Mouse (Mus musculus): ENCODE measurements at regions not wholly inside any gene's neighbourhood (a gene's known extent, or its start where the extent isn't known, plus 50 kb on each side); places are given as distances from the start of the nearest gene placed in this dataset.

DNA sequence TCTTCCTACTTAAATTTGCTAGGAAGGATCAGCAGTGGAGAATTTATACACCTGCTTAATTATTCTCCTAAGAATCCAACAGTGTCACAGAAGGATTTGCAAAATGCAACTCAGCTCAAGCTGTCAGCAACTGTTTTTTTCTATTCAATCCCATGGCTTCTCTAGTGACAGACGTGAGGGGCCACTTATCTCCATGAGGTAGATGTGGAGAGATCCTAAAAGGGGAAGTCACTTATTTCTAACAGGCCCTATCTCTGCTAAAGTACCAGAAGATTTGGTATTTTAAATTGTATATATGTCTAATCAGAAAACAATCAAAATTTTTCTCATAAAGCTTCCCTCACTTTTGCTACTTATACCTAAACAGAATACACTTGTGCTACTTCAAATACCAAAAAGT is 479.6 kb upstream of the Gpc5 start:
- TF ChIP-seq MYB (IDR thresholded peaks at IDR 0.05; ENCODE audit: low read depth, low read length) (no peak), TCF12 (IDR thresholded peaks at IDR 0.05; ENCODE audit: low read depth, low read length) (peak; percentile 20; the same call in 1 of the 2 replicates), ELF1 (IDR thresholded peaks at IDR 0.05; ENCODE audit: low read depth, low read length) (0 out of 2 replicates have a peak, but pooled peaks have one; percentile 17), ZNF384 (IDR thresholded peaks at IDR 0.05; ENCODE audit: low read depth, low read length) (peak; percentile 74), CHD2 (IDR thresholded peaks at IDR 0.05; ENCODE audit: low read length) (no peak), ZKSCAN1 (IDR thresholded peaks at IDR 0.05; ENCODE audit: low read depth, low read length) (no peak), RCOR1 (IDR thresholded peaks at IDR 0.05; ENCODE audit: low read depth, low read length) (peak; percentile 90), MYC (IDR thresholded peaks at IDR 0.05; ENCODE audit: low read depth, low read length) (0 out of 2 replicates have a peak, but pooled peaks have one; percentile 24), EP300 (IDR thresholded peaks at IDR 0.05; ENCODE audit: low read depth in 1 of 2, low read length in 2 of 2) (peak; percentile 28 to 48; a peak in 2 of 4 replicates)
- peak; percentile 57 for DNase-seq (ENCODE audit: low read depth, low spot score)
- Histone ChIP-seq H3K79me2 (ENCODE audit: control insufficient read depth, insufficient read depth, low read length, poor library complexity) (no peaks in the 10 kb centered on the region), H3K4me3 (ENCODE audit: control insufficient read depth in 1 of 2, insufficient read depth in 1 of 2, low read depth in 2 of 2, low read length in 2 of 2) (no peak overlapping the region), H3K9ac (ENCODE audit: control insufficient read depth, low read depth, low read length, poor library complexity, severe bottlenecking) (no peak overlapping the region), H3K4me1 (ENCODE audit: control insufficient read depth in 1 of 2, insufficient read depth in 2 of 2, low read length in 2 of 2) (no peaks in the 10 kb centered on the region), H3K36me3 (ENCODE audit: control insufficient read depth in 1 of 2, insufficient read depth in 2 of 2, low read length in 2 of 2) (no peaks in the 10 kb centered on the region), H3K27me3 (ENCODE audit: control insufficient read depth in 1 of 2, insufficient read depth in 2 of 2, low read length in 2 of 2) (0 out of 4 replicates have a peak, but pooled peaks cover 0 to 2% of the 10 kb centered on the region in 2 experiments), H3K27ac (ENCODE audit: control insufficient read depth, low read depth, low read length) (no peak overlapping the region), H3K9me3 (replicated peaks; ENCODE audit: insufficient read depth, low read length) (no peaks in the 10 kb centered on the region)

DNA sequence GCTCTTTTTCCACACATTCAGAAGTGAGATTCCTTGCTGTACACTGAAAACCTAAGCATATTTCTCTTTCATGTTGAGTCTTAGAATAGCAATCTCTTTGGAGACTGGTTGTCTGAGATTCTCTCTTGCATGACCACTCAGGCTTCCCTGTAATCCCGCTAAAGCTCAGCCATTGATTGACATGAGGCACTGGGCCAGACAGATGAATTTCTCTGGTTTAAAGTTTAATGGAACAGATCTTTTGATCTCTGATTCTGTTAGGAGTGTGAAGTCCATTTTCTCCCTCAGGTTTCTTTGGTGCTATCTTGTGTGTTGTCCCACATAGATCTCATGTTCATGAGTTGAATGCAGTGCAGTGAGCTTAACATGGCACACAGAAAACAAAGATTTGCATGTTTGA is 435.4 kb upstream of the Gpc5 start:
- Histone ChIP-seq H3K9me3 (replicated peaks; ENCODE audit: insufficient read depth, low read length) (no peaks in the 10 kb centered on the region), H3K9ac (ENCODE audit: control insufficient read depth, low read depth, low read length, poor library complexity, severe bottlenecking) (no peak overlapping the region), H3K36me3 (ENCODE audit: control insufficient read depth in 1 of 2, insufficient read depth in 2 of 2, low read length in 2 of 2) (no peaks in the 10 kb centered on the region), H3K27me3 (ENCODE audit: control insufficient read depth in 1 of 2, insufficient read depth in 2 of 2, low read length in 2 of 2) (no peaks in the 10 kb centered on the region), H3K27ac (ENCODE audit: control insufficient read depth, low read depth, low read length) (no peak overlapping the region), H3K4me3 (ENCODE audit: control insufficient read depth in 1 of 2, insufficient read depth in 1 of 2, low read depth in 2 of 2, low read length in 2 of 2) (no peak overlapping the region), H3K79me2 (ENCODE audit: control insufficient read depth, insufficient read depth, low read length, poor library complexity) (no peaks in the 10 kb centered on the region), H3K4me1 (ENCODE audit: control insufficient read depth in 1 of 2, insufficient read depth in 2 of 2, low read length in 2 of 2) (no peaks in the 10 kb centered on the region)
- no peak for DNase-seq (ENCODE audit: low read depth, low spot score)
- no peak for TF ChIP-seq CHD2 (IDR thresholded peaks at IDR 0.05; ENCODE audit: low read length)
- no peak for TF ChIP-seq NELFE (IDR thresholded peaks at IDR 0.05; ENCODE audit: low read depth, low read length)
- TF ChIP-seq BHLHE40 (IDR thresholded peaks at IDR 0.05; ENCODE audit: borderline replicate concordance, low read depth, low read length), result no peak

DNA sequence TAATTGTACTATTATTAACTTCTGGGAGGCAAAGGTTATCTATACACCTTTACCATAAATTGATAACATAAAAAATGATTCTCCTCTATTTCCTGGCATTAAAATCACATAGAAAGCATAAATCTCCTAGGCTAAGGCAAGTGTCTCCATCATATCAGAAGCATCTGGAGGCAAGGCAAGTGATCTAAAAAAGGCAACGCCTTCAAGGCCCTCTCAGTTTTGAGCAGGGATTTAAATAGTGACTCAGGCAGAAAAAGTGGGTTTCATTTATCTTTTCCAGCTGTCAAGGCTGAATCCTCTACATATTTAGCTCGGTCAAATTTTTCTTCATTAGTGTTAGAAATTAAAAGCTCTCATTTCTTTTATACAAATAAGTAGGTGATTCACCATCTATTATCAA is 430.0 kb upstream of the Gpc5 start:
- TF ChIP-seq TAL1 (IDR thresholded peaks at IDR 0.05; ENCODE audit: low read length) (no peak), MYC (IDR thresholded peaks at IDR 0.05; ENCODE audit: low read depth, low read length) (no peak), NELFE (IDR thresholded peaks at IDR 0.05; ENCODE audit: low read depth, low read length) (no peak), BHLHE40 (IDR thresholded peaks at IDR 0.05; ENCODE audit: borderline replicate concordance, low read depth, low read length) (no peak), ZMIZ1 (IDR thresholded peaks at IDR 0.05; ENCODE audit: low read depth, low read length) (no peak), CHD1 (IDR thresholded peaks at IDR 0.05; ENCODE audit: low read depth, low read length) (no peak), POLR2A (IDR thresholded peaks at IDR 0.05; ENCODE audit: control insufficient read depth in 1 of 2, insufficient read depth in 1 of 2, low read depth in 1 of 2, low read length in 2 of 2, poor library complexity in 1 of 2) (no peak), POLR2AphosphoS5 (IDR thresholded peaks at IDR 0.05; ENCODE audit: borderline replicate concordance, low read depth, low read length) (no peak), ZC3H11A (IDR thresholded peaks at IDR 0.05; ENCODE audit: low read depth, low read length) (0 out of 2 replicates have a peak, but pooled peaks have one; percentile 0)
- Histone ChIP-seq H3K9ac (ENCODE audit: control insufficient read depth, low read depth, low read length, poor library complexity, severe bottlenecking) (no peak overlapping the region), H3K4me1 (ENCODE audit: control insufficient read depth in 1 of 2, insufficient read depth in 2 of 2, low read length in 2 of 2) (no peaks in the 10 kb centered on the region)

More for the DNA sequence above, 430.0 kb upstream of the Gpc5 start:
- H3K27ac ChIP-seq (ENCODE audit: control insufficient read depth, low read depth, low read length), result no peak overlapping the region
- H3K4me3 ChIP-seq (ENCODE audit: control insufficient read depth in 1 of 2, insufficient read depth in 1 of 2, low read depth in 2 of 2, low read length in 2 of 2), result no peak overlapping the region
- H3K79me2 ChIP-seq (ENCODE audit: control insufficient read depth, insufficient read depth, low read length, poor library complexity), result no peaks in the 10 kb centered on the region
- no peak for DNase-seq (ENCODE audit: low read depth, low spot score)
- H3K9me3 ChIP-seq (replicated peaks; ENCODE audit: insufficient read depth, low read length), result no peaks in the 10 kb centered on the region
- no peaks in the 10 kb centered on the region for H3K36me3 ChIP-seq (ENCODE audit: control insufficient read depth in 1 of 2, insufficient read depth in 2 of 2, low read length in 2 of 2)
- no peaks in the 10 kb centered on the region for H3K27me3 ChIP-seq (ENCODE audit: control insufficient read depth in 1 of 2, insufficient read depth in 2 of 2, low read length in 2 of 2)
